Mouse (Mus musculus) forebrain, embryonic 14.5 days (tissue): ENCODE results near the gene Rmdn3. TPM values are rescaled to one million over a fixed set of nuclear protein-coding genes. Genes with fewer than 3 reads are reported as not detected.

Experiments used
- polyA plus RNA-seq: library from polyadenylated mRNA; unstranded; fragments of >200 nt; fragmentation: Nextera tagmentation; extraction: Ambion mirVana; gene quantifications from 2 replicates; pipeline ENCODE4 v1.2.1, GENCODE M21; 2014

Rmdn3 gene
- polyA plus RNA-seq, 1 experiment from 2014 or later = 43.5 TPM

Other genes with a start within 250 kb of the Rmdn3 start
- 7.1 and 7.4 TPM in 2 replicates for gene Chst14, start 230.5 kb downstream of the Rmdn3 start, polyA plus RNA-seq
- gene Ccdc32, start 127.6 kb downstream of the Rmdn3 start, polyA plus RNA-seq = 39.4 and 41.6 TPM in 2 replicates
- 4.2 and 4.6 TPM in 2 replicates for gene Rpusd2, start 122.2 kb downstream of the Rmdn3 start, polyA plus RNA-seq
- 21.1 and 25.2 TPM in 2 replicates for gene Knl1, start 109.9 kb downstream of the Rmdn3 start, polyA plus RNA-seq
- 20.9 and 29.9 TPM in 2 replicates for gene Rad51, start 44.2 kb downstream of the Rmdn3 start, polyA plus RNA-seq
- 1.7 and 2.5 TPM in 2 replicates for gene Gchfr, start 10.7 kb upstream of the Rmdn3 start, polyA plus RNA-seq
- gene Gm14137, start 17.5 kb upstream of the Rmdn3 start, polyA plus RNA-seq = 0.31 and 0.48 TPM in 2 replicates
- 62.8 and 67.6 TPM in 2 replicates for gene Zfyve19, start 51.6 kb upstream of the Rmdn3 start, polyA plus RNA-seq
- gene Dnajc17, start 51.8 kb upstream of the Rmdn3 start, polyA plus RNA-seq = 24.6 and 29.0 TPM in 2 replicates
- gene Ppp1r14d, start 72.9 kb upstream of the Rmdn3 start, polyA plus RNA-seq = not detected in 2 replicates
- gene Spint1, start 80.3 kb upstream of the Rmdn3 start, polyA plus RNA-seq = 0.27 and 0.39 TPM in 2 replicates
- gene Rhov, start 114.2 kb upstream of the Rmdn3 start, polyA plus RNA-seq = 8.5 and 12.7 TPM in 2 replicates
- 12.0 and 19.9 TPM in 2 replicates for gene Vps18, start 131.7 kb upstream of the Rmdn3 start, polyA plus RNA-seq
- gene Dll4, start 168.8 kb upstream of the Rmdn3 start, polyA plus RNA-seq = 2.9 and 3.8 TPM in 2 replicates
- 3.5 and 3.8 TPM in 2 replicates for gene Chac1, start 194.2 kb upstream of the Rmdn3 start, polyA plus RNA-seq